Mouse (Mus musculus): ENCODE measurements around the gene Mbnl2. TPM values are rescaled to one million over a fixed set of nuclear protein-coding genes. Genes with fewer than 3 reads are reported as not detected.

Mbnl2 gene
- polyA plus RNA-seq, 1 experiment from 2014 or later = 110 TPM

DNA sequence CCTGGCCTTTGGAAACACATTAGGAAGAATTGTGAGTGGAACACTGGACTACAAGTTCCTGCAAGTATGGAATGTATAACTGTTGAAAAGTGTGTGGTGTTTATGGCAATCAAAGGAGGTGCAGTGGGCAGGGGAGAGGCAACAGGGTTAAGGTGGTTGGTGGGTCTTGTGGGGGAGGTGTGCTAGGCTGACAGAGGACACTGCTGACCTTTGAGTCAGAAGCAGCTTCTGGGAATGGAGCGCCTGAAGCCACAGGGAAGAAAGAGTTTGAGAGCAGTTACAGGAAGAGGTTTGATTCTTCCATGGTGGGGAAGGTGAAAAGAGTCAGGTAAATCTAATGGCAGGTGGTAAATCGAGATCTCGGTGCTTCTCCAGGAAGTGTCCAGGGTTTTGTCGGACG is 16.7 kb downstream of the Mbnl2 start:
- no peaks in the 10 kb centered on the region for H3K9me3 ChIP-seq (ENCODE audit: low read depth, low read length)
- peaks cover 41% of the 10 kb centered on the region for H3K4me1 ChIP-seq (ENCODE audit: insufficient read depth)
- no peak overlapping the region for H3K9ac ChIP-seq
- TF ChIP-seq CTCF (IDR thresholded peaks at IDR 0.05; ENCODE audit: low read depth) = no peak
- no peak overlapping the region for H3K4me3 ChIP-seq (ENCODE audit: low read depth, low read length)
- ATAC-seq (ENCODE audit: insufficient read depth) (no peak), DNase-seq (no peak)
- H3K27me3 ChIP-seq (ENCODE audit: insufficient read depth, low read length) = no peaks in the 10 kb centered on the region
- no peak overlapping the region for H3K4me2 ChIP-seq
- WGBS = 69% methylated on average over 5 of the region's 5 CpGs
- H3K27ac ChIP-seq (ENCODE audit: low read depth) = no peak overlapping the region
- peaks cover 6% of the 10 kb centered on the region; the same call in 1 of the 2 replicates for H3K36me3 ChIP-seq (ENCODE audit: insufficient read depth)

DNA sequence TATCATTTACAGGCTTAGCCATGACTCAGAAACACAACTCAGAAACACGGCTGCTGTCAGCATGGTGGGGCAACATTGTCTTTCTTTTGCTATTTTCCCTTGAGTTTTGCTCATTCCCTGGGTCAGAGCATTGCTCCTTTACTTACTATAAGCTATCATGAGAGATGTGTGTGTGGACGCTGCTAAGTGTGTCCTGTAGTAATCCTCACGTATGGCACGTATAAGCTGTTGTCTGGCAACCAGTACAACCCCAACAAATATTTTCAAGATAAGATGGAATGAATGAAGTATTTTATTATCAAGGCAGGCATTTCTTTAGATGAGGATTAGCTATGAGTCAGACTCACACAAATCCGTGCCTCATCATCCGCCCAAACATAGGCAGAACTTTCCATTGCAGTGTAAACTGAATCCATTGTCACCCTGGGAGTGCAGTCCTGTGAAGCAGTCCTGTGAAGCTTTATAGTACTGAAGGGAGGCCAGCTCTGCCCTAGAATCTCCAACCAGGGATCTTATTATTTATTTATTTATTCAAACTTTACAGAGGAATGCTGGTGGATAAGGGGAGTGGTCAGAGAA is 17.2 kb downstream of the Mbnl2 start:
- Histone ChIP-seq H3K27ac (ENCODE audit: low read depth) (peak overlapping the region; percentile 28; the same call in 1 of the 2 replicates), H3K4me2 (no peak overlapping the region), H3K9ac (no peak overlapping the region), H3K27me3 (ENCODE audit: insufficient read depth, low read length) (no peaks in the 10 kb centered on the region), H3K36me3 (ENCODE audit: insufficient read depth) (peaks cover 6% of the 10 kb centered on the region; the same call in 1 of the 2 replicates), H3K4me1 (ENCODE audit: insufficient read depth) (peaks cover 40% of the 10 kb centered on the region), H3K4me3 (ENCODE audit: low read depth, low read length) (no peak overlapping the region), H3K9me3 (ENCODE audit: low read depth, low read length) (no peaks in the 10 kb centered on the region)
- WGBS = 62% methylated on average over 6 of the region's 6 CpGs
- TF ChIP-seq CTCF (IDR thresholded peaks at IDR 0.05; ENCODE audit: low read depth) = no peak
- no peak for DNase-seq
- no peak for ATAC-seq (ENCODE audit: insufficient read depth)

DNA sequence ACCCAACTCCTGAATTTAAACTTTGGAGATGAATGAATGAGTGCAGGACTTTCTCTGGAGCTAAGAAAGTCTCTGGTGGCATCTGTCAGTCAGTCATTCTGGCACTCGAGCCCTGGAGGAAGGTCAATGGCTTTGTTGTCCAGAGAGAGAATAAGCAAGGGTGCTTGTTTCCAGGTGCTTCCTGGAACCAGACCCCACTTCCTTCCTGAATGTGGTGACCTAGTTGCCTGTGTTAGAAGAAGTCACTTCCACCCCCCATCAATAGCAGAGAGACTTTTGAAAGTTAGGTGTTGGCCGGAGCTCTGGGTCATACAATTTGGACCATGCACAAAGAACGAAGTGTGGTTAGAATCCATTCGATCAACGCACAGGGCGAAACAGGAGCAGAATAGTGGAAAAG is 19.0 kb downstream of the Mbnl2 start:
- DNase-seq = peak; percentile 26
- Histone ChIP-seq H3K4me1 (ENCODE audit: insufficient read depth) (peaks cover 45% of the 10 kb centered on the region), H3K9me3 (ENCODE audit: low read depth, low read length) (no peaks in the 10 kb centered on the region), H3K4me3 (ENCODE audit: low read depth, low read length) (no peak overlapping the region), H3K9ac (no peak overlapping the region), H3K27me3 (ENCODE audit: insufficient read depth, low read length) (no peaks in the 10 kb centered on the region), H3K27ac (ENCODE audit: low read depth) (peak overlapping the region; percentile 86), H3K36me3 (ENCODE audit: insufficient read depth) (peaks cover 2% of the 10 kb centered on the region; the same call in 1 of the 2 replicates), H3K4me2 (0 out of 2 replicates have a peak overlapping the region, but pooled peaks have one; percentile 1)
- ATAC-seq (ENCODE audit: insufficient read depth) = no peak
- TF ChIP-seq CTCF (IDR thresholded peaks at IDR 0.05; ENCODE audit: low read depth) = no peak
- WGBS = 80% methylated on average over 6 of the region's 6 CpGs

DNA sequence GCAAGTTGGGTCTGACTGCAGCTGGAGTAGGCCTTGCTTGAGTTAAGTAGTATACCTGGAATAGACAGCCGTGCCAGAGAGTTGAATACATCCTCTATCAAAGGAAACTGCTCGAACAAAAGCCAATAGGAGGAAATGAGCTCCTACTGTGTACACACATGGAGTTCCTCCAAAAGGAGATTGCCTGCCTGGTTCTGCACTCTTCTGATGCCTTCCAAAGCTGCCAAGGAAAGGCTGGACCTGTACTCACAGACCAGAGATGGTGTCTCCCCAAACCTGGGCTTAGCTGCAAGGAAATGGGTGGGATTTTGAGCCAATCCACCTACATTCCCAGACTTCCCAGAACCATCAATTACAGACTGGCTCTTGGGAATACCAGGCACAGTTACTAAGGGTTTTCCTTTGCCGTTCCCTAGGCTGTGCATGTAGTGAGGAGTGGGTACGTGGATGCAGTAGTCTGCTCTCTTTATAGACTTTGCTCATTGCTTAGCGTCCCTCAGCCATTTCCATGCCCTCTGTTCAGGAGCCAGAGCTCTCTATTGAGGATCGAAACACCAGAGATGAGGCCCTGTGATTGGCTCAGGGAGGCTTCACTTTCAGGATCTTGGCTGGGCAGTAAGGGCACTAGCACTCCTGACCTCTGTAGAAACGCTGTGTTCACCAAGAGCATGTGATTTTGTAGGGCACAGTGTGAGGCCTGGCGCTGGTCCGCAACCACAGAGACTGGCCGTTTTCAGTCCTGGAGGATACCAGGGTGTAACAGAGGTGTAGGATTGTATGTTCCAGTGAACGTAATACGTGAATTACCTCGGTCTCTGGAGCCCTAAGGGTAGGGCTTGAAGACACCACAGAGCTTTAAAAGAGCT is 20.1 kb downstream of the Mbnl2 start:
- no peaks in the 10 kb centered on the region for H3K27me3 ChIP-seq (ENCODE audit: insufficient read depth, low read length)
- 82% methylated on average over 13 of the region's 13 CpGs for WGBS
- ATAC-seq (ENCODE audit: insufficient read depth) = no peak

DNA sequence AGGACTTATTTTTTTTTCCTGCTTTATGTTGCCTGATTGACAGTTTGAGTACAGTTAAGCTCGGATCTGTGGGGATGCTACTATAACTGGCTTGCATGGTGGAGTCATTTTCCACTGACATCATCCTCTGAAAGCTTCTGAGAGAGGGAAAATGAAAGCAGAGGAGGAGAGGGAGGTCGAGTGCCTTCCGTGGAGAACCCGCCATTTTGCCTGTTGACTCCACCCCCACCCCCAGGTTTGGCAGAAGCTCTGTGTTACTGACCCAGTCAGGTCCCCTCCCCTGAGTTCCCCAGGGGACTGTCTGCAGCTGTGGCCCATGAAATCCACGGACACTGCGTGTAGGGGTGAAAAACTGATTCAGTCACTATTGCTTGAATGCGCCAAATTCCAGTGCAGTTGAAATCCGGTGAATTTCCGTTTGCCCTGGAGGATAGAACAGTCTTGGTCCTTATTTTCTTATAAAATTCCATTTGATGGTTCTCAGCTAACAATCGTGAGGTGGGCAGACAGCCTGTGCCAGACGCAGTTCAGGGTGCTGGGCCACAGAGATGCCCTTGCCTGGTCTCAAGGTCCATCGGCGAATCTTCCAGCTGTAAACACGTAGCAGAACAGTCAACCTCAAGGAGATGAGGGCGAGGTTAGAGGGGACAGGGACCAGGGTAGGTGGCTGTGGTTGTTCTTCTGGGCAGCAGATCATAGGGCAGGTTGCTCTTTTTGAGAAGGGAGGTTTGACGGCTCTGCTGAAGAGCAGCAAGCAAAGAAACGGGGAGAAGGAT is 20.9 kb downstream of the Mbnl2 start:
- WGBS = 53% methylated on average over 17 of the region's 17 CpGs
- Histone ChIP-seq H3K9ac (peak overlapping the region; percentile 38), H3K4me2 (peak overlapping the region; percentile 44), H3K4me3 (ENCODE audit: low read depth, low read length) (no peak overlapping the region), H3K9me3 (ENCODE audit: low read depth, low read length) (no peaks in the 10 kb centered on the region), H3K4me1 (ENCODE audit: insufficient read depth) (peaks cover 55% of the 10 kb centered on the region), H3K36me3 (ENCODE audit: insufficient read depth) (peaks cover 2% of the 10 kb centered on the region; the same call in 1 of the 2 replicates), H3K27me3 (ENCODE audit: insufficient read depth, low read length) (no peaks in the 10 kb centered on the region), H3K27ac (ENCODE audit: low read depth) (peak overlapping the region; percentile 88)
- no peak for TF ChIP-seq CTCF (IDR thresholded peaks at IDR 0.05; ENCODE audit: low read depth)
- ATAC-seq (ENCODE audit: insufficient read depth) = no peak
- peak; percentile 30 for DNase-seq

More for the DNA sequence above, 20.1 kb downstream of the Mbnl2 start:
- peaks cover 2% of the 10 kb centered on the region; the same call in 1 of the 2 replicates for H3K36me3 ChIP-seq (ENCODE audit: insufficient read depth)
- H3K9me3 ChIP-seq (ENCODE audit: low read depth, low read length) = no peaks in the 10 kb centered on the region
- H3K9ac ChIP-seq = no peak overlapping the region
- no peak for TF ChIP-seq CTCF (IDR thresholded peaks at IDR 0.05; ENCODE audit: low read depth)
- H3K27ac ChIP-seq (ENCODE audit: low read depth) = peak overlapping the region; percentile 88
- peaks cover 51% of the 10 kb centered on the region for H3K4me1 ChIP-seq (ENCODE audit: insufficient read depth)
- no peak overlapping the region; the same call in 1 of the 2 replicates for H3K4me2 ChIP-seq
- DNase-seq = peak; percentile 34
- no peak overlapping the region for H3K4me3 ChIP-seq (ENCODE audit: low read depth, low read length)

DNA sequence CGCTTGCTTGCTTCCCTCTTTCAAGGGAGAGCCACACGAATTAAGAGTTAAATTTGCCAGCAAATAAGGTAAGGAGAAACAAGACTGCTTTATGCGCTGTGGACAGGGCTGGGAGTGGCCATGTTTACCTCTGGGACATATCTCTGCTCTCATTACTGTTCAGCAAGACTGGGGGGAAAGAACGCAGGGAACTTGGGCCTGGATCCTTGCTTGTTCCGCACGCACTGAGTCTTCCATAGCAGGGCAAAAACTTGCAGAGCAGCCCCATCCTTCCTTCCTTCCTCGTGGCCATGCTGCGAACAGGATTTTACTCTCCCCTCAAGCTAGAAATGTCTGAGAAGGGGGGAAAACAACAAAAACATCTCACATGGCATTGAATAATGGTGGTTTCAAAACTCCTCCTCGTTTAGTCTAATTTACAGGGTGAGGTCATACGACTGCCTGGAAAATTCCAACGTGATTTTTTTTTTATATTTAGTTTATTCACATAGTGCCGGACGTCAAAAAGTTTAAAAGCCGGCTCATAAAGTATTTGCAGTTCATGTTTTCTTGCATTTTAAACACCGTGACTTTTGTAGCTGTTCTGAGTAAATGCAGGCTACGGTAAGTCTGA is 21.8 kb downstream of the Mbnl2 start:
- Histone ChIP-seq H3K36me3 (ENCODE audit: insufficient read depth) (peaks cover 2% of the 10 kb centered on the region; the same call in 1 of the 2 replicates), H3K9ac (peak overlapping the region; percentile 38), H3K4me3 (ENCODE audit: low read depth, low read length) (peak overlapping the region; percentile 6; the same call in 1 of the 2 replicates), H3K9me3 (ENCODE audit: low read depth, low read length) (no peaks in the 10 kb centered on the region), H3K4me2 (peak overlapping the region; percentile 44), H3K27ac (ENCODE audit: low read depth) (peak overlapping the region; percentile 88), H3K4me1 (ENCODE audit: insufficient read depth) (peaks cover 55% of the 10 kb centered on the region), H3K27me3 (ENCODE audit: insufficient read depth, low read length) (no peaks in the 10 kb centered on the region)
- ATAC-seq (ENCODE audit: insufficient read depth) (no peak), DNase-seq (peak; percentile 65)
- TF ChIP-seq CTCF (IDR thresholded peaks at IDR 0.05; ENCODE audit: low read depth) = no peak
- WGBS = 18% methylated on average over 16 of the region's 16 CpGs

All from lung, embryonic 14.5 days (tissue).